Mouse (Mus musculus) bone marrow, adult 2 months (tissue): ENCODE data around the gene Gm47791.

Experiments
- CTCF ChIP-seq: fragments of 200-500 bp; IDR thresholded peaks from 2 replicates; pipeline ENCODE4 v1.5.1; 2011; ENCODE audit warnings: low read length, control low read depth; ENCODE audit not compliant: control insufficient read depth, insufficient read depth
- POLR2A ChIP-seq: fragments of 200-500 bp; IDR thresholded peaks from 2 replicates; pipeline ENCODE4 v1.6.1; 2011; ENCODE audit warnings: low read depth, mild to moderate bottlenecking, control low read depth, low read length, borderline replicate concordance; ENCODE audit not compliant: control insufficient read depth

DNA sequence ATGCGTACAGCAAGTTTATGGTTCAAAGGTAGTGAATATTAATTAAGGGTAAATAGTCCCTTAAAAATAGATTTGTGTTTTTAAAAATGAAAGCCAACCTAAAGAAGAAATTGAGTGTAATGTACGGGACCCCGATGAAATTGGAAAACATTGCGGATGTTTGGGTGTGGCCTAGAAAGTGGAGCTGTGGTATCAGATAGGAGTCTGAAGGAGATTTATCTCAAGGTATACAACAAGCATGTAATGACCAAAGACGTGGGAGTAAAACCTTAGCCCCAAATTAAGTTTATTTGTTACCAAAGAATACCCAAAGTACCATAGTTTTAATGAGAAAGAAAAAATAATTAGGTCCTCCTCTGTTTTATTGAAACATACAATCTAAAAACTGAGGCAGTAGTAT is 44.6 kb downstream of the Gm47791 start:
- TF ChIP-seq POLR2A (no peak), CTCF (no peak)
